Mouse (Mus musculus) right cerebral cortex, postnatal 4 days (tissue): Measurements from ENCODE around the gene Cfap99.

Experiments used
- DNase-seq: peaks from one replicate; pipeline ENCODE4 v3.0.0-alpha.2; 2022

The Cfap99 gene

DNA sequence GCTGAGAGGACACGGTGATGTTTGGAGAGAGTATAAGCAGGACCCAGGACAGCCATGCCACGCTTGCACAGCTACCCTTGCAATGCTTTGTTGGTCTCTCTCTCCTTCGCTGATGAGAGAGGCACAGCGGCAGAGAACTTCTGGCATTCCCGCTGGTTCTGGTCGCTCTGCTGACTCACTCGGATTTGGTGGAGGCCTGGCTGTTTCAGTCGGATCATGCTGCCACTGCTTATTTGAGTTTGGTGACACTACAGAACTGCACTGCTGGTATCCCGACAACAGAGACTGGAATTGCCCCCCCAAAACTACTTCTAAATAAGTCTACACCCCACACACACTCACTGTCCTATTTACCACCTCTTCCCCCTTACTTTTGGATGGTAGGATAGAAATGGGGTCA lies 9.2 kb upstream of the Cfap99 start:
- DNase-seq: no peak

DNA sequence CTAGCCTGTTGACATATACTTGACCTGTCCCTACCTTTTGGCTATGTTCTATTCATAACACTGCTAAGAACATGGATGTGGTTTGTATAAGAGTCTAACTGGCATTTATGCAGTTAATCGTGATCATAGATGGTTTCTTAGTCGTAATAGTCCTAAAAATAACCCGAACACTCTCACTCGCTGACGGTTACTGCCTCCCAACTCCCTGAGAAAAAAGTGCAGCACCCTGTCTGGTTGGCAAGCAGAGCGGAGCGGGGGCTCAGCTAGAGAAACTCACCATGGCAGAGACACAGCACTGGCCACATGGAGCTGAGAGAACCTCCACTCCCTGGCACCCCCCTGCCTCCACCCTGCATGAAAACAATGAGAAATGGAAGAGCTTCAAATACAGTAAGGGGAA lies 7.4 kb upstream of the Cfap99 start:
- DNase-seq: no peak

DNA sequence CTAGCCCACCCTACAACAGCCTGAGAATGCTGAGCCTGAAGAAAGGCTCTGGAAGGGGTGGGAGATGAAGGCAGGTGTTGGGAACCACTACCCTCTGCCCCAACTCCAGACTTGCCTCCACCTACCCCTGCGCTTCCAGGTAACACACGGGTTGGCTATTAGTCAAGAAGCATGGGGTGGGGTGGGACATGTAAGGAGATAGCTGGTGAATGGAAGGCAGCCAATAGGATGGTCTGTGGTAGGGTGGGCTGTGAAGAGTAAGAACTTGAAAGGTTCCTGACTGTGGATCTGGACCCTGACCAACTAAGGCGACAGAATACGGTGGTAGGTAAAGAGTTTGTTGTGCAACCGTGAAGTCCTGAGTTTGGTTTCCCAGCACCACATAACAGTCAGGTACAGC lies 5.0 kb upstream of the Cfap99 start:
- no peak for DNase-seq

DNA sequence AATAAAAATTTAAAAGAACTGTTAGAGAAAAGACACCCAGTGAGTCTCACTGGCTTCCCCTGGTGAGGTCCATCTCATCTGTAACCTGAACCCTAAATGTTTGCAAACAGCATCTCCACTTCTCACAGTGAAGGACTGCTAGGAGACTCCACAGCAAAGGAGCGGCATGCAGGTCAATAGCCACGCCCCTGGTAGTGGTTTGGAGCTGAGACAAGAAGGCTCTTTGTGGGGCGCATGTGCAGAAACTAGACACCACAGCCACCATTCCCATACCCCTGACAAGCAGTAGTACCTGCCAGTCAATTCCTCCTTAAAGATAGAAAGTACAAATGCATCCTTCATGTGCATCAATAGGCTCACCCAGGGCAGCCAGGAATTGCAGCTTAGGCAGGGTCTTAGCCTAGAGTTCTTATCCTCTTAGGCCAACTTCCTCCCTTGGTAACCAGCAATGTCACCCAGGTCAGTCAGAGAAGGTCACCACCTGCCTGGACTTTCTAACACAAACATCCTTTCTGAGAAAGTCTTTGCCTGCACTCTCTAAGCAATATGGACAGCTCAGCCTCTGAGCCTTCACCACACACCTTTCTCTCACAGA lies 4.1 kb upstream of the Cfap99 start:
- DNase-seq: no peak

DNA sequence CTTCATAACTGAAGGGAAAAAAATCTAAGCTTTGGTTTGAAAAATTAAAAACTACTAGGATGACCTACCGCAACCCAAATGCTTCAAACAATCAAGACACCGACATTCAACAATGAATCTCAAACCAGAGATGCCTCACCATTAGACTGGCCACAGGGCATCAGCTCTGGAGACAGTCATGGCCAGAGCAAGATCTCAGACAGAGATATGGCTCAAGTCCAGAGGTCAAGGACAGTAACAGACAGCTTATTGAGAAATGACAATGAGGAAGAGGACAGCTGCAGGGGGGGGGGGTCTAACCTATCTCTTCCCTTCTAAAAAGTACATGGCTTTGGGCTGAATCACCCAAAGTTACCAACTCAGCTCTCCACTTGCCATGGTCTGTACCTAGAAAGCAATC lies 3.1 kb upstream of the Cfap99 start:
- DNase-seq: no peak

DNA sequence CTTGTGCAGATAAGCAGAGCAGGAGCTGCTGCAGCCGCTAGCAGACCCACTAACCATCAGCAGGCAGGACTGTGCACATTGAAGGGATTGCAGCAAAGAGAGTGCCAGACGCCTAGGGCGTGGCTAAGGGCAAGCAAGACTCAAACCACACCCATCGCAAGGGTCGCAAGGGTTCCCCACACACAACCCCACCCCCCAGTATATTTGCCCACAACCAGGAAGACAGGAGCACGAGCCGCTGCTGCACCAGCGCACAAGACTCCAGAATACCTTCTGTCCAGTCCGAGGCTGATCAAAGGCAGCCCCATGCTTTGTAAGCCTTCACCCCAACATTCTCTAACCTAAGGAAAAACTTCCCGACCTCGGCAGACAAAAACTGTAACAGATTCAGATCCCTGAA lies 1.9 kb upstream of the Cfap99 start:
- DNase-seq: no peak

DNA sequence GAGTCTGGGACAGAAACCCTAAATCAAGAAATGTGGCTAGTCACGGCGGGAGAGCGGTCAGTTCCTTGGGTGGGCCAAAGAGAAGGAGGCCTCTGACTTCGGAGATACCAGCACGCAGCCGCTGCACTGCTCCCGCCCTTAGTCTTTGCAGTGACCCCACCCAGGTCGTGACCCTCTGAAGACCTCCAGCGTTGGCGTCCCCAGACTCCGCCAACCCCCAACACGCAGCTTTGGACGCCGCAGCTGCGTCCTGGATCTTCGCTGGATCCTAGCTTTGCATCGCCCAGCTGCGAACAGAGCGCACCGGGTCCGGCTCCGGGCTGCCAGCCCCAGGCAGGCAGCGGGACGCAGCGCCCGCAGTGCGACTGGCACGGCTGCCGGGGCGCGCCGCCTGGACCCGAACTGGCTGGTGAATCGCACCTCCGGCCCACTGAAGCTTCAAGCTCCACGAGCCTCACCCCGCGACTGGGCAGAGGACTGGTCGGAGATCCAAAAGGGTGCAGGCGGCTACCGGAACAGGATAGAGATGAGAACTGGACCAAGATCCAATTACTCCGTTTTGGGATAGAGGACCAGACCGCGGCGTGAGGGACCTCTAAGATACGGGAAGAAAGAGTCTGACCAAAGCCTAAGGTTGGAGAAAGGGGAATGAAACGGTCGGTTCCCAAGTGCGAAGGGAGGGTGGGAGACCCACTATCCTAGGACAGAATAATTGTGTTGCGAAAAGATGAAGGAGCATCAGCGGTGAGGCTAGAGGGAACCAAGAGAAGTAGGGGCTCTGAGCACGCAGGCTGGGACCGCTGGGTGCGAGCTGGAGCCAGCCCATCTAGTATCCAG lies 1.2 kb upstream of the Cfap99 start:
- DNase-seq: peak; percentile 37

DNA sequence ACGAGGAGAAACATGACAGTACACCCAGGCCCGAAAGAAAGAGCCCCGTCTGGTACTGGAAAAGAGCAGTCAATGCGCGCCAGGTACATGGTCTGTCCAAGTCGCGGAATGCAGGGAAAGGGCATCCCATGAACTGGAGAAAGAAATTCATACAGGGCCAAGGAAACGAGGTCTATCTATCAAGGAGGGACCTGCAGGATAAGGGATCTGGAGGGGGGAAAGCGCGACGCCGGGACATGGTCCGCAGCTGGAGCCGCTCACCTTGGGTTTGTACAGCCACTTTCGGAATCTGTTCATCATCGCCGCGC lies 608 bp upstream of the Cfap99 start:
- DNase-seq: no peak

DNA sequence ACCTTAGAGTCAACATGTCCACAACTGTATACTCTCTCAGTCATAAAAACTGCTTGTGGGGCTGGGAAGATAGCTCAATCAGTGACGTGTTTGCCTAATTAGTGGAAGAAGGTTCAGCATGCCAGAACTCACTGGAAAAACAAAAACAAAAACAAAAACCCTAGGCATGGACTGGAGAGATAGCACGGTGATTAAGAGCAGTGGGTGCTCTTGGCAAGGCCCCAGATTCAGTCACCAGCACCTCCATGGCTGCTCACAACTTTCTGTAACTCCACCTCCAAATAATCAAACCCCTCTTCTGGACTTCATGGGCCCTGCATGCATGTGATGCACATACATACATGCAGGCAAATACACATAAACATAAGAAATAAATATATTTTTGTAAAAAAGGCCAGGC lies 886 bp downstream of the Cfap99 start:
- DNase-seq: no peak

DNA sequence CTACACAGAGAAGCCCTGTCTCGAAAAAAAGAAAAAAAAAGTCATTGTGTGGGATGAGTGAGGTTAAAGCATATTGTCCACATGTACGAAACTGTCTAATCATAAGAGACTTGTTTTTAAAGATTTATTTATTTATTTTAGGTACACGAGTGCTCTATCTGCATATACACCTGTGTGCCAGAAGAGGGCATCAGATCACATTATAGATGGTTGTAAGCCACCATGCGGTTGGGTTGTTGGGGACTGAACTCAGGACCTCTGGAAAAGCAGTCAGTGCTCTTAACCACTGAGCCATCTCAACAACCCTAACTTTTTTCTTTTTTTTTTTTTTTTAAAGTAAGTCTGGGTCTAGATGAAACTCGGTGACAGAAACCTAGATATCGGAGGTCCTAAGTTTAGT lies 5.0 kb downstream of the Cfap99 start:
- no peak for DNase-seq

DNA sequence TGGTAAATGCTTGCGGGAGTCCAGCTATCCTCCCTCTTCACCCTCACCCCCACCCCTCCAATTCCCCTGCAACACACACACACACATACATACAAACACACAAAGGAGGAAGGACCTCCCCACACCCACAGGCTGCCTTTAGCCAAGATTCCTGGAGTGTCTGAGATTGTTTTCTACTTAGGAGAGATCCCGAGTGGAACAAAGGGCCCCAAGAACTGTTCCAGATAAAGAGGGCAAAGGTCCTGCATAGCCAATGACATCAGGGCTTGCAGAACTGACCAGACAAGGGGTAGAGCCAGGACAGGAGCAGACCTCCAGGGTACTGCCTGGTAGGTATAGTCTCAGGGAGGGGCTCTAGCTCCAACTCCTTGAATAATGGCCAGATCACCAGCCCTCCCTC lies 6.3 kb downstream of the Cfap99 start:
- no peak for DNase-seq

DNA sequence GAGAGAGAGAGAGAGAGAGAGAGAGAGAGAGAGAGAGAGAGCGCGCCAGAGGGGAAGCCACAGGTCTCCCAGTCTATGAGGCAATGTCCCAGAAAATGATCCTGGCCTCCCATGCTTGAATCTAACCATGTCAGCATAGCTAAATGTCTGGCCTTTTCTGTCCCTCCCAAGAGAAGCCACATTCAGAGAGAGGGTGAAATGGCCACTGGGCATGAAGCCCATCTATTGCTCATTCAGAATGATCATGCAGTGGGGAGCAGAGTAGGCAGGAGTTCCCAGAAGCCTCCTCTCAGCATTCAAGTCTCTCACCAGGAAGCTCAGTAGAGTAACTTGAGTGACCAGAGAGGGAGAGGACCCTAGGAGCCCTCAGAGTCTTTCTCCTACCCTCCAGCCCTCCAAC lies 6.7 kb downstream of the Cfap99 start:
- no peak for DNase-seq

DNA sequence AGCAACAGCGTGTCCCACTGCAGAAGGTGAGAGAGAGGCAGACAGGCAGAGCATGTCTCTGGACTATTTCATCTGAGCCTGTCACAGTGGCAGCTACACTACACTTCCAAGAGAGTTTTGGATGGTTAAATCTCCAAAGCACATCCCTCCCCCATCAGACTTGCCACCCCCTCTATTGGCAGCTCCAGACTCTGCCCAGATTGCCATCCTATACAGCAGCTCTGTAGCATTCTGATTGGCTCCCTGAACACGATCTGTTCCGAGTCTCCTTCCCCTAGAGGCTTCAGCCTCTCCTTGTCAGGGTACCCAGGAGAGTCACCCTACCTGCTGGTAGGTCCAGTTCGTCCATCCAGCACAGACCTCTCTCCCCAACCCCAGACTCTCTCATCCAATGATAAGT lies 9.7 kb downstream of the Cfap99 start:
- DNase-seq: no peak

DNA sequence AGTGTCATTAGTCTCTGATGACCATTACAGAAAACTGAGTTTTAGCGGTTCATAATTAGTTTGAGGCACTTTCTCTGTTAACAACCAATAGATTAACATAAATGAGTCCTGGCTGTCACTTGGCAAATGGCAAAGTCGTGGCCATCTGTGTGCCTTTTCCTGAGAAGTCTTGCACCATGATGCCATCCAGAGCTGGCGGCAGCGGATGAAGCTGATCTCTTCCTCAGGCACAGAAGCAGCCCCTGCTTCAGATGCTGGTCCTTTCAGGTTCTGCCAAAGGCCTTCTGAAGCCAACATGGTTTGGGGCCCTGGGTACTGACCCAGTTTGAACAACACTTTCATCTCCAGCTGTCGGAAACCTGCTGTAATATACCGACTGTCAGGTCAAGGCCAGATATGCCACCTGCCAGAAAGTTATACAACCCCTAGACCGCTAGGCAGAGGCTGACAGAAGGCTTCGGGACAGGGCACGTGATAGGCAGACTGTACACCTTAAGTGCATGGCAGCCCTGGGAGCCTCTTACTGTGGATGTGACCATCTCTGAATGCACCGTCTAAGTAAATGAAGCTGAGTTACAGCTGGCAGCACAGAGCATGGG lies 10.6 kb downstream of the Cfap99 start:
- DNase-seq: no peak

DNA sequence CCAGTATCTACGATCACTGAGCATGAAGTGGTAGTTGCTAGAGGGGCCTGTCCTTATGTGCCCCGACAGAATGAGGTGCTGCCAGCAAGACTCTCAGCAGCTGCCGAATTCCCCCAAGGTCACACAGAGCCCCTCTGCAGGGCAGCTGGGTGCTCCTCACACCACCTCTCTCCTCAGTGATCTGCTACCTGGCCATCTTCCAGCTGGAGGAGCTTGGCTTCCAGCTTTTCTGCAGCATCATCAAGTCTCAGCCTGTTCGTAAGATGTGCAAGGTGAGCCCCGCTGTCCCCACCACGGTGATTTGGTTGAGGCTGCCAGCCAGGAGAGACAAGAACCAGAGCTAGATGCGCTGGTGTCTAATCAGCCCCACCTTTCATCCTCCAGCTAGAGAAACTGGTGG lies 14.0 kb downstream of the Cfap99 start:
- DNase-seq: no peak

DNA sequence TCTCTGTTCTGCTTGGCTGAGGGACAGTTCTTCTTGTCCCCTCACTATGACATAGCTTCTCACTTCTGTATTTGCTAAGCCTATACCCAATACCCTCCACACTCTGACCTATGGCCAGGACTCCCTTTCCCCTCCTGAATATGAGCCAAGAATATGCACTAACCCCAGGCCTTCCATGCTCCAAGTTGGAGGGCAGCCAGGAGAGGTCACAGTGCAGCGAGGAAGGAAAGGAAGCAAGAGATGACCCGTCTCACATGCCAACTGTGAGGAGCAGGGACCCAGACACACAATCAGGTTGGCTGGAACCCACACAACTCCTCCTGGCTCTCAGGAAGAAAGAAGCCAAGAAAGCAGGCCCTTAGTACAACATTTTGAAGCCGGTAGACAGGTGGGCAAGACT lies 20.6 kb downstream of the Cfap99 start:
- no peak for DNase-seq

DNA sequence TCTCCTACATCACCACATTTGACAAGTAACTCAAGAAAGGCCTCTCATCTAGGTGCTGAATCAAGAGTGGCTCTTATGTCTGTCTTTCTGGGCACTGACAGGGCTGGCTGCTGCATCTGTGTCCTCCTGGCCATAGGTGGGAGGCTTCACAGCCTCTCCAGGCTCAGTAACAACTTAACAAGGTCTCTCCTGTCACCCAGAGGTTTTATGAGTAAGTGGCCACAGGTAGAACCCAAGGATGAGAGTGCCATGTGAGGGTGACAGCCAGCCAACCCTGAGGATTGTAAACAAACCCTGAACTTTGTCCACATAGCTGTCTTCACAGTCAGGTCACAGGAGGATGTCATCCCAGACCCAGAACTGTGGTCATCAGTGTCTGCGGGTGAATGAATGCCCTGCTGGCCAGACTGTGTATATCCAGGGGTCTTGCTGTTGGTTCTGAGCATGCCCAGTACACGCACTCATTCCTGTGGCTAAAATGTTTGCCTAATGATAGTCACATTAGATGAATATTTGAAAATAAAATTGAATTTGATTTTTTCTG lies 31.2 kb downstream of the Cfap99 start:
- DNase-seq: no peak

DNA sequence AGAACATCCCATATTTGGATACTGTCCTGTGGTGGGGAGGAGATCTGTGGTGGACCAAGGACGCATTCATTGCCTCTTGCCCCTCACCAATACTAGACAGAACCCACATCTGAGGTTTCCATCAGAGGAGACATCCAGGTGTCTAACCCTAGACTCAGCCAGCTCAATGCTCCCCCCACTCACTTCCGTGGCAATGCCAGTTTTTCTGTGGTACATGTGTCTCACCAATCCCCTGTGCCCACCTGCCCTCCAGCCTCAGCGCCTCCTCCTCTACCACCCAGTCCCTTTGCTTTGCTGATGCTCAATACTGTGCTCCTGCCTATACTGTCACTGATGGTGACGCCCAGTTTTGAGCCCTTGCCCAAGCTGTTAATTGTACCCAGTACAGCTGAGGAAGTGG lies 32.8 kb downstream of the Cfap99 start:
- DNase-seq: no peak

DNA sequence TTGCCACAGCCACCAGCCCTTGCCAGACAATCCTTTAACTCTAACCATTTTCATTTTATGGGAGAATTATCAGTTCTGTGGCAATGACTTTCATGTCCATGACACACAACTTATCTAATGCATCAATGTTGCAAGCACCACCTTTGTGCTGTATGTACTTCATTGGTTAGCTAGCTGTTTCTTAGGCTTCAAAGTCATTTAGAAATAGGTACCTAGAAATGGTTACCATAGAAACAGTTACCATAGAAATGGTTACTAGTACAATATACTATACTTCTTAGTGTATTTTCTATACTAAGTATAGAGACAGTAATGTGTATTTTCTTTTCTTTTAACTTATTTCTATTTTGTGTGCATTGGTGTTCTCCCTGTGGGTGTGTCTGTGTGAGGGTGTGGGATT lies 36.9 kb downstream of the Cfap99 start:
- no peak for DNase-seq

DNA sequence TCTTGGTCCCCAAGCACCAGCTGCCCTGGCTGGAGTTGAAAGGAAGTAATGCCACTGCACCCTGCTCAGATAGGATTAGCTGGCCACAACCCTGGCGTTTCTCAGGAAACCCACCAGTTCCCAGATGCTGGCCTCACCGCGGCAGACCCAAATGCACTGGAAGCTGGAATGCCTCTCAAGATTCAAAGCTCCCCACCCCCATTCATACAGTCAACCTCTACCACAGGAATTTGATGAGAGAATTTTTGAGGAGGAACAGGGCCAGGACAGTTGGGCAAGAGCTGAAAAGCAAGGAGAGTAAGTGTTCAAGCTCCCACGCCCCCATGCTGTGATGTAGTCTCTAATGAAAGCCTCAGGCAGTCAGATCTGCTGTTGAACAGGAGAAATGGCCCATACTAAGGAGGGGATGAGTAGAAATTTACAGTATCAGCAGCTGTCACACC lies 37.9 kb downstream of the Cfap99 start:
- DNase-seq: no peak

DNA sequence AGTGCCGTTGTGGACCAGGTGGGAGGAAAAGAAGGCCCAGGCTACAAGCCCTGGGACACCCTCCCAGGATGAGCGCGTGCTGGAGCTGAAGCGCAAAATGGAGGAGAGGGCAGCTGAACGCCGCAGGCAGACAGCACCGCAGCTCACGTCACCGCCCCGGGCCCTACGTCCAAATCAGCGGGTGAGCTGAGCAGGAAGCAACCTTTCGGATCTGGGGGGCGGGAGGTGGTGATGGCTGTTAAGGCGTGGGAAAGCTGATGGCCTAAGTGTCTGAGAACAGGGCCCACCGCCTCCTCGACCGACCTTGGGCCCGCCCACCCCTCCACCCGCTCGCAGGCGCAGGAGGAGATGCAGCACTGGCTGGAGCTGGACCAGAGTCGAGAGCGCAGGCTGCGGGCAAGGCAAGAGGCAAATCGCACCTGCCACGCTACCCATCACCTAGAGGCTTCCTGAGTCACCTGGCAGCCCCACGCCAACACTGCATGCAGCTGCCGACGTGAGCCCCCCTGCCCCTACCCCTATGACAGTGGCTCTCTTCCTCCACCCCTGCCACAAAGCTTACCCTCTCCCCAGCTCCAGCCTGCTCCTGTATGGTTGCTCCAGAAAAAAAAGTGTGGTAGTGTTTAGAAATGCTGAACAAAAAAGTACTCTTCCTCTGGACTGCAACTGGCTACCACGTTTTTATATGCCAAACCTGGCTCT lies 38.6 kb downstream of the Cfap99 start:
- DNase-seq: peak; percentile 30

DNA sequence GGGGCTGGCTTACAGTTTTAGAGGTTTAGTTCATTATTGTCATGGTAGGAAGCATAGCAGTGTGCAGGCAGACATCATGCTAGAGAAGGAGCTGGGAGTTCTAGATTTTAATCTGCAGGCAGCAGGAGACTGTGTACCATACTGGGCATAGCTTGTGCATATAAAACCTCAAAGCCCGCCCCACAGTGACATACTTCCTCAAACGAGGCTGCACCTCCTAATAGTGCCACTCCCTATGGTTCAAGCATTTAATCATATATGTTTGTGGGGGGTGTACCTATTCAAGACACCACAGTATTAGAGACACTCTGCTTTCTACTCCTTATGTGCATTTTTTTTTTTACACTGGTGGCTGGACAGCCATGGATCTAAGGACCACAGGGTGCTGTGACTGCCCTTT lies 41.7 kb downstream of the Cfap99 start:
- DNase-seq: no peak

DNA sequence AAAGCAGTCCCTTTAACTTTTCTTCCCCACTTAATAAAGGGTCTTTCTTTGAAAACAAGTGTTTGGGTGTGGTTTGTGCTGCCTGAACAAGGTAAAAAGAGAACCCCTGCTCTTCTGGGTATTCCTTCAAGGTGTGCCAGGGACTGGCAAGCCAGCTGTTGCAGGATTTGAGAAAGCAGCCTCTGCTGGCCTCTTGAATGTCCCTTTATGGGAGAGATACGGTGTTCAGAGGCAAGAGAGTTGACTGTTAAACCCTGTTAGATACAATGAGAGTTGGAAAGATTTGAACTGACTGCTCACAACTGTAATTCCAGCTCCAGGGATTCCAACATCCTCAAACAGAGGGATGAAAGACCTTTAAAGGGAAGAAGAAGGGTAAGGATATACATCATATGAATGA lies 45.7 kb downstream of the Cfap99 start:
- DNase-seq: no peak
